ENCODE assay signal across 19 mouse cellular contexts in genomic region chr10:87036271-87036703, GRCm38 (mm10). TPM values are rescaled to one million over a fixed set of nuclear protein-coding genes. Genes with fewer than 3 reads are reported as not detected.
DNase-seq lines count a peak whose midpoint lies in the region; ATAC-seq lines count a peak whose summit lies in the region.
"Had no signal": no experiment of that assay in that cellular context is flagged by ENCODE, and none has a peak within 500 bp of the region (broad histone marks: within the 10 kb centered on the region; RNA-seq: fewer than 3 reads in every experiment).

No protein-coding gene starts in this region.

- peak; percentile 79 for ATAC-seq in hindbrain, embryonic 15.5 days (ENCODE audit: low FRiP score, low read depth)
- ATAC-seq in neural tube, embryonic 11.5 days (ENCODE audit: insufficient read depth, low FRiP score, low TSS enrichment) = peak; percentile 70
- ATAC-seq: activated CD4-positive, CD25-positive, alpha-beta regulatory T cell, adult 4 months; intestine, embryonic 16.5 days had no signal

- H3K27me3 ChIP-seq in forebrain, embryonic 10.5 days (ENCODE audit: poor library complexity, severe bottlenecking) = peaks cover 53% of the 10 kb centered on the region
- no peaks in the 10 kb centered on the region for H3K27me3 ChIP-seq in hindbrain, embryonic 15.5 days
- no peaks in the 10 kb centered on the region for H3K27me3 ChIP-seq in neural tube, embryonic 11.5 days (ENCODE audit: control insufficient read depth, insufficient read depth, low read length)

- H3K36me3 ChIP-seq in forebrain, embryonic 10.5 days (replicated peaks) = no peaks in the 10 kb centered on the region
- H3K36me3 ChIP-seq in hindbrain, embryonic 15.5 days = no peaks in the 10 kb centered on the region
- no peaks in the 10 kb centered on the region for H3K36me3 ChIP-seq in neural tube, embryonic 11.5 days (ENCODE audit: control insufficient read depth, insufficient read depth, low read length)
- H3K36me3 ChIP-seq: limb, embryonic 13.5 days had no signal

- 56% methylated on average over 14 of the region's 14 CpGs for WGBS in forebrain, embryonic 10.5 days
- WGBS in hindbrain, embryonic 15.5 days = 12% methylated on average over 14 of the region's 14 CpGs
- 25% methylated on average over 14 of the region's 14 CpGs for WGBS in neural tube, embryonic 11.5 days

- peak; percentile 85 for DNase-seq in heart, adult 11 months
- DNase-seq in heart, adult 8-10 months (ENCODE audit: low spot score) = no peak
- DNase-seq in forebrain, embryonic 10.5 days (ENCODE audit: extremely low spot score, low spot score) = no peak
- peak; percentile 69 for DNase-seq in neural tube, embryonic 11.5 days (ENCODE audit: low spot score)
- DNase-seq in right cerebral cortex, adult 18-20 months = no peak
- DNase-seq in lung, adult 18-20 months = no peak
- DNase-seq in spleen, postnatal 36 days (ENCODE audit: low spot score in 2 of 2) = no peak
- DNase-seq: cerebellum, postnatal 36 days; gastrocnemius, postnatal 36 days; right cerebral cortex, postnatal 4 days had no signal

- peak overlapping the region; percentile 14; the same call in 1 of the 2 replicates for H3K4me3 ChIP-seq in forebrain, embryonic 10.5 days
- no peak overlapping the region for H3K4me3 ChIP-seq in hindbrain, embryonic 15.5 days
- no peak overlapping the region for H3K4me3 ChIP-seq in neural tube, embryonic 11.5 days (ENCODE audit: low read depth, low read length)
- H3K4me3 ChIP-seq: layer of hippocampus, adult 2 months; limb, embryonic 13.5 days; myocyte had no signal

- peak overlapping the region; percentile 69; the same call in 1 of the 2 replicates for H3K27ac ChIP-seq in forebrain, embryonic 10.5 days
- H3K27ac ChIP-seq in hindbrain, embryonic 15.5 days (replicated peaks) = no peak overlapping the region
- H3K27ac ChIP-seq in neural tube, embryonic 11.5 days (ENCODE audit: low read depth, low read length) = no peak overlapping the region
- H3K27ac ChIP-seq: layer of hippocampus, adult 2 months; limb, embryonic 13.5 days; stomach, postnatal 0 days had no signal

- peak overlapping the region; percentile 25 for H3K4me2 ChIP-seq in hindbrain, embryonic 15.5 days
- peak overlapping the region; percentile 7; the same call in 1 of the 2 replicates for H3K4me2 ChIP-seq in neural tube, embryonic 11.5 days (ENCODE audit: low read depth)
- H3K4me2 ChIP-seq: limb, embryonic 13.5 days had no signal

- no peak overlapping the region for H3K9ac ChIP-seq in hindbrain, embryonic 15.5 days
- H3K9ac ChIP-seq in neural tube, embryonic 11.5 days (ENCODE audit: low read length) = no peak overlapping the region
- H3K9ac ChIP-seq: limb, embryonic 13.5 days had no signal

- H3K4me1 ChIP-seq in forebrain, embryonic 10.5 days = peaks cover 29% of the 10 kb centered on the region
- peaks cover 19% of the 10 kb centered on the region for H3K4me1 ChIP-seq in hindbrain, embryonic 15.5 days (replicated peaks)
- H3K4me1 ChIP-seq in neural tube, embryonic 11.5 days (ENCODE audit: control insufficient read depth, insufficient read depth, low read length) = peaks cover 4% of the 10 kb centered on the region; the same call in 1 of the 2 replicates
- H3K4me1 ChIP-seq: limb, embryonic 13.5 days had no signal

- H3K9me3 ChIP-seq in forebrain, embryonic 10.5 days = no peaks in the 10 kb centered on the region
- no peaks in the 10 kb centered on the region for H3K9me3 ChIP-seq in hindbrain, embryonic 15.5 days
- no peaks in the 10 kb centered on the region for H3K9me3 ChIP-seq in neural tube, embryonic 11.5 days (ENCODE audit: control insufficient read depth, low read length)
- H3K9me3 ChIP-seq: limb, embryonic 13.5 days had no signal

RNA-seq across cellular contexts. Expression of gene 1700113H08Rik, which starts 21.6 kb away (rescaled TPM):
- under 1 TPM in 3 of 4 experiments, not detected in 1; 0.19 to 0.34 (median 0.29) TPM for total RNA-seq in heart, adult 8-10 months (2022)
- polyA plus RNA-seq in forebrain, embryonic 10.5 days (2016; fragmentation: Nextera tagmentation; extraction: Ambion mirVana) = not detected in 2 replicates
- 0.21 TPM in 1 of 2 replicates, not detected in the other for polyA plus RNA-seq in hindbrain, embryonic 15.5 days (2015; fragmentation: Nextera tagmentation; extraction: Ambion mirVana)
- polyA plus RNA-seq in neural tube, embryonic 11.5 days (2014; fragmentation: Nextera tagmentation; extraction: Ambion mirVana) = 0.34 and 0.45 TPM in 2 replicates
- total RNA-seq: ES-E14; layer of hippocampus, adult 2 months had no signal
- polyA plus RNA-seq: activated CD4-positive, CD25-positive, alpha-beta regulatory T cell, adult 4 months; limb, embryonic 13.5 days; lung, embryonic 16.5 days; myocyte; stomach, postnatal 0 days had no signal

RNA-seq across cellular contexts. Expression of gene Stab2, which starts 28.5 kb away (rescaled TPM):
- total RNA-seq in heart, adult 8-10 months (2022) = under 1 TPM; 0.23 to 0.59 (median 0.35) TPM
- 0.02 and 0.06 TPM in 2 replicates for polyA plus RNA-seq in forebrain, embryonic 10.5 days (2016; fragmentation: Nextera tagmentation; extraction: Ambion mirVana)
- 0.17 and 0.46 TPM in 2 replicates for polyA plus RNA-seq in hindbrain, embryonic 15.5 days (2015; fragmentation: Nextera tagmentation; extraction: Ambion mirVana)
- polyA plus RNA-seq in neural tube, embryonic 11.5 days (2014; fragmentation: Nextera tagmentation; extraction: Ambion mirVana) = 0.22 and 0.41 TPM in 2 replicates
- polyA plus RNA-seq: activated CD4-positive, CD25-positive, alpha-beta regulatory T cell, adult 4 months had no signal

Comparison
In these comparisons a context has a peak if more than half of its experiments do, and no peak if none do; other contexts are left out.
1. DNase-seq: peak in heart, adult 11 months (single experiment) and neural tube, embryonic 11.5 days (single experiment); none in heart, adult 8-10 months (single experiment), forebrain, embryonic 10.5 days (single experiment), right cerebral cortex, adult 18-20 months (single experiment), lung, adult 18-20 months (0 of 2) and spleen, postnatal 36 days (0 of 2).